Mouse (Mus musculus): ENCODE results near the gene Lmo1. TPM values are rescaled to one million over a fixed set of nuclear protein-coding genes. Genes with fewer than 3 reads are reported as not detected.

Lmo1 gene
- polyA plus RNA-seq (2014; fragmentation: Nextera tagmentation; extraction: Ambion mirVana), result 1.9 and 2.6 TPM in 2 replicates

GRCm38 (mm10) chr7:109174949-109175669 is at the start of gene Lmo1:
Gene Lmo1, minus strand, starts transcription at chr7:109175207.
- 2% methylated on average over 60 of the region's 67 CpGs for WGBS
- Histone ChIP-seq H3K36me3 (ENCODE audit: control insufficient read depth, insufficient read depth, low read length) (no peaks in the 10 kb centered on the region), H3K27me3 (ENCODE audit: control insufficient read depth, insufficient read depth, low read length) (peaks cover 67% of the 10 kb centered on the region), H3K9me3 (ENCODE audit: control insufficient read depth, low read length) (no peaks in the 10 kb centered on the region), H3K27ac (replicated peaks in 1 of 2; ENCODE audit: control insufficient read depth in 1 of 2, insufficient read depth in 1 of 2, low read depth in 2 of 2, low read length in 2 of 2) (no peak within 1 kb of the TSS), H3K4me1 (ENCODE audit: control insufficient read depth in 2 of 2, insufficient read depth in 2 of 2, low read length in 2 of 2) (peaks cover 3 to 4% of the 10 kb centered on the region in 2 experiments), H3K9ac (ENCODE audit: low read length) (peak within 1 kb of the TSS; percentile 70), H3K4me2 (ENCODE audit: low read length) (peak within 1 kb of the TSS; percentile 98), H3K4me3 (ENCODE audit: control insufficient read depth in 1 of 2, insufficient read depth in 1 of 2, low read depth in 1 of 2, low read length in 2 of 2) (peak within 1 kb of the TSS; percentile 58 to 69)
- no peak; the same call in 1 of the 2 replicates for ATAC-seq (ENCODE audit: insufficient number of reproducible peaks, insufficient read depth, low FRiP score, low read depth)

- H3K27me3 ChIP-seq (ENCODE audit: control insufficient read depth, insufficient read depth, low read length), result no peaks in the 10 kb centered on the region
- H3K9me3 ChIP-seq (ENCODE audit: control insufficient read depth, low read length), result no peaks in the 10 kb centered on the region
- H3K4me1 ChIP-seq (ENCODE audit: control insufficient read depth in 2 of 2, insufficient read depth in 2 of 2, low read length in 2 of 2), result no peaks in the 10 kb centered on the region
- 83% methylated on average over 15 of the region's 15 CpGs for WGBS
- H3K27ac ChIP-seq (replicated peaks in 1 of 2; ENCODE audit: control insufficient read depth in 1 of 2, insufficient read depth in 1 of 2, low read depth in 2 of 2, low read length in 2 of 2), result no peak overlapping the region
- H3K9ac ChIP-seq (ENCODE audit: low read length), result no peak overlapping the region
- no peak for ATAC-seq (ENCODE audit: insufficient number of reproducible peaks, insufficient read depth, low FRiP score, low read depth)
- H3K36me3 ChIP-seq (ENCODE audit: control insufficient read depth, insufficient read depth, low read length), result no peaks in the 10 kb centered on the region
- H3K4me2 ChIP-seq (ENCODE audit: low read length), result no peak overlapping the region
- no peak overlapping the region for H3K4me3 ChIP-seq (ENCODE audit: control insufficient read depth in 1 of 2, insufficient read depth in 1 of 2, low read depth in 1 of 2, low read length in 2 of 2)
These were observed 46.7 kb upstream of the Lmo1 start for GRCm38 (mm10) chr7:109221716-109222110.

DNA sequence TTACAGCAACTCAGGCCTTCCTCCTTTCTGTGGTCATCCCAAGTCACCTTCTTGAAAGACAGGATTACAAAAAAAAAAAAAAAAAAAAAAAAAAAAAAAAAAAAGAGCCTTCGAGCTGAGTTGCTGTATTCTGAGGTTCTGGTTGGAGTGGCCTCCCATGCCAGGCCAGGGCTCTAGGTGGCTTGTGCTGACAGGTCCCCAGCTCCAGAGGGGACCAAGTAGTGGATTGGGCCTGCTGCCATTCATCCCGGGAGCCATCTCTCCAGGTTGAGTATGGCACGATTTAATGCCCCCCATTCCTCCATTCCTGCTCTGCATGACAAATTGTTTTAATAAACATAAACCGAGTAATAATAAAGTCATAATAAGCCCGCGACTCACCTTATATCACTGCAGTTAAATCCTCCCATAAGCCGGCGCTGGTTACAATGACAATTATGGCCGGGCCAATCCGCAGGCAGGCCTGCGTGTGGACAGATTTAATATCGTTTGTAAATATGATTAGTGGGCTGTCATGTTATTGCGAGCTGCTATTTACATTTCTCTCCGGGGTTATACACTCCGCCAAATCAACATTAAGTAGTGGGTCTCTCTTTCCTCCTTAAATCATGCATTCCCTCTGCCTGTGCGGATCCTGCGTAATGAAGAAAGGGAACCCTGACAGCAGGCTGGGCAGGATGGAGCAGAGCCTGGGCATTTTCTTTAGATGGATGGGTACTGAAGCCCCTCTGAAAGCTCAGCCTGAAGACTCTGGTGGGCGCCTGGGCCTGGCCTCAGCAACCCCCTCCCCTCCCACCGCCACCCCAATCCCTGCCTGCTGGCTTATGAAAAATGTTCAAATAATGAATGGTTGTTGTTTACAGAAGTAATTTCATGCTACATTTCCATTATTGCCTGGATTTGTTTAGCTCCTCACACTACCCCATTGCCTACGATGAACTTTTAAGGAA is 46.0 kb upstream of the Lmo1 start:
- H3K4me2 ChIP-seq (ENCODE audit: low read length), result no peak overlapping the region
- no peak overlapping the region for H3K27ac ChIP-seq (replicated peaks in 1 of 2; ENCODE audit: control insufficient read depth in 1 of 2, insufficient read depth in 1 of 2, low read depth in 2 of 2, low read length in 2 of 2)

DNA sequence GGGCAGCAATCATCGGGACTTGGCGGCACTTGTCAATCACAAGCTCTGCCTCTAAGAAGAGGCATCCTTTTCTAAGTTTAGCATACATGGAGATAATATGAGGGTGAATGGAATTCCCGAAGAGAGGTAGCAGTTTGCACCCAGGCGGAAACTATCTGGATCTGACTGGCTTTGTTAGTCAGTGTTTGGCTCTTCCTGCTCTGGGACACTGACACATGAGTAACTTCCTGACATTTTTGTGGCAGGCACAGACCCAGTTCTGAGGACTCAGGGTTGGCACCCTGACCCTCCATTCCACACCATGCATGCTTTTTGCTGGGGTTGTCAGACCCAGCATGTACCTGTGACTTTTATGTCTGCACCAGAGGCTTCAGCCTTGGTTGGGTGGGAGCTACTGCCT is 45.0 kb upstream of the Lmo1 start:
- no peaks in the 10 kb centered on the region for H3K4me1 ChIP-seq (ENCODE audit: control insufficient read depth in 2 of 2, insufficient read depth in 2 of 2, low read length in 2 of 2)
- H3K4me2 ChIP-seq (ENCODE audit: low read length), result no peak overlapping the region
- H3K4me3 ChIP-seq (ENCODE audit: control insufficient read depth in 1 of 2, insufficient read depth in 1 of 2, low read depth in 1 of 2, low read length in 2 of 2), result no peak overlapping the region
- H3K27me3 ChIP-seq (ENCODE audit: control insufficient read depth, insufficient read depth, low read length), result no peaks in the 10 kb centered on the region
- no peaks in the 10 kb centered on the region for H3K36me3 ChIP-seq (ENCODE audit: control insufficient read depth, insufficient read depth, low read length)
- 37% methylated on average over 4 of the region's 4 CpGs for WGBS
- no peak overlapping the region for H3K9ac ChIP-seq (ENCODE audit: low read length)
- no peaks in the 10 kb centered on the region for H3K9me3 ChIP-seq (ENCODE audit: control insufficient read depth, low read length)
- no peak overlapping the region for H3K27ac ChIP-seq (replicated peaks in 1 of 2; ENCODE audit: control insufficient read depth in 1 of 2, insufficient read depth in 1 of 2, low read depth in 2 of 2, low read length in 2 of 2)
- ATAC-seq (ENCODE audit: insufficient number of reproducible peaks, insufficient read depth, low FRiP score, low read depth), result no peak

More for the DNA sequence above, 46.0 kb upstream of the Lmo1 start:
- Histone ChIP-seq H3K9ac (ENCODE audit: low read length) (no peak overlapping the region), H3K36me3 (ENCODE audit: control insufficient read depth, insufficient read depth, low read length) (no peaks in the 10 kb centered on the region), H3K4me3 (ENCODE audit: control insufficient read depth in 1 of 2, insufficient read depth in 1 of 2, low read depth in 1 of 2, low read length in 2 of 2) (no peak overlapping the region), H3K9me3 (ENCODE audit: control insufficient read depth, low read length) (no peaks in the 10 kb centered on the region), H3K4me1 (ENCODE audit: control insufficient read depth in 2 of 2, insufficient read depth in 2 of 2, low read length in 2 of 2) (no peaks in the 10 kb centered on the region), H3K27me3 (ENCODE audit: control insufficient read depth, insufficient read depth, low read length) (no peaks in the 10 kb centered on the region)
- no peak for ATAC-seq (ENCODE audit: insufficient number of reproducible peaks, insufficient read depth, low FRiP score, low read depth)
- 89% methylated on average over 20 of the region's 20 CpGs for WGBS

GRCm38 (mm10) chr7:109218977-109219271 is 43.9 kb upstream of the Lmo1 start:
- Histone ChIP-seq H3K9me3 (ENCODE audit: control insufficient read depth, low read length) (no peaks in the 10 kb centered on the region), H3K36me3 (ENCODE audit: control insufficient read depth, insufficient read depth, low read length) (no peaks in the 10 kb centered on the region), H3K27me3 (ENCODE audit: control insufficient read depth, insufficient read depth, low read length) (no peaks in the 10 kb centered on the region), H3K4me2 (ENCODE audit: low read length) (no peak overlapping the region), H3K4me1 (ENCODE audit: control insufficient read depth in 2 of 2, insufficient read depth in 2 of 2, low read length in 2 of 2) (no peaks in the 10 kb centered on the region), H3K4me3 (ENCODE audit: control insufficient read depth in 1 of 2, insufficient read depth in 1 of 2, low read depth in 1 of 2, low read length in 2 of 2) (no peak overlapping the region), H3K9ac (ENCODE audit: low read length) (no peak overlapping the region), H3K27ac (replicated peaks in 1 of 2; ENCODE audit: control insufficient read depth in 1 of 2, insufficient read depth in 1 of 2, low read depth in 2 of 2, low read length in 2 of 2) (no peak overlapping the region)
- ATAC-seq (ENCODE audit: insufficient number of reproducible peaks, insufficient read depth, low FRiP score, low read depth), result no peak
- WGBS, result 64% methylated on average over 5 of the region's 5 CpGs

DNA sequence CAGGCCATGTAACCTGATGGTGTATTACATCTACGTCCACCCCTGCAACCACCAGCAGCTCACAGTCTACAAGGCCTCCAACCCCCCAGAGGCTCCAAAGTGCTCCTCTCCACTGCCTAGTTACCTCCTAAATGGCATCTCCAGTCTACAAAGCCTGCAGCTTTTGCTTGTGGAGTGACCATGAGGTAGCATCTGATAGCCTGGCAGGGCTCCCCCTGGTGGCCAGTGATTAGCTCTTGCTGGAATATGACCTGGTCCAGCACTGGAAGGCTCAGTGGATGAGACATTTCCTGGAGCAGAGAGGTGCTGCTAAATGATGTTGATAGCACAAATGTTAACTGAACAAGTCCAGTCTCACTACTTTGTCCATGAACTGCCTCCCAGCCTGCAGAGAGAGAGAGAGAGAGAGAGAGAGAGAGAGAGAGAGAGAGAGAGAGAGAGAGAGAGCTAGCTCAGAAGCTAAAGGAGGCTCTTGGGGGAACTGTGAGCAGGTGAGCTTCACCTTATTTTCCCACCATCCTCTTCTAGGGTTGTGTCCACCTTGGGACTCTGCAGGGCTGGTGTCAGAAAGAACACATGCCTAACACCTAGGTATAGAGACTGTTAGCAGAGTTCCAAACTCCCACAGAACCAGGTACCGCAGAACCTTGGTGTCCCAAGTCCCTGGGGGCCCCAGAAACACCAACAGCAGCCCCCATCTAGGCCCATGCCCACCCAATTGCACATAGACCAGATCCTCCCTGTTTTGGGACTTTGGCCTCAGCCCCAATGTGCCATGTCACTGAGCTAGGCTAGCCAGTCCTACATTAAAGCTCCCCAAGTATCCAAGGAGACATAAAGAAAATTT is 43.3 kb upstream of the Lmo1 start:
- no peak overlapping the region for H3K4me2 ChIP-seq (ENCODE audit: low read length)
- no peaks in the 10 kb centered on the region for H3K4me1 ChIP-seq (ENCODE audit: control insufficient read depth in 2 of 2, insufficient read depth in 2 of 2, low read length in 2 of 2)
- no peak overlapping the region for H3K27ac ChIP-seq (replicated peaks in 1 of 2; ENCODE audit: control insufficient read depth in 1 of 2, insufficient read depth in 1 of 2, low read depth in 2 of 2, low read length in 2 of 2)
- 75% methylated on average over 2 of the region's 2 CpGs for WGBS
- H3K9ac ChIP-seq (ENCODE audit: low read length), result no peak overlapping the region
- no peaks in the 10 kb centered on the region for H3K27me3 ChIP-seq (ENCODE audit: control insufficient read depth, insufficient read depth, low read length)
- no peak overlapping the region for H3K4me3 ChIP-seq (ENCODE audit: control insufficient read depth in 1 of 2, insufficient read depth in 1 of 2, low read depth in 1 of 2, low read length in 2 of 2)
- ATAC-seq (ENCODE audit: insufficient number of reproducible peaks, insufficient read depth, low FRiP score, low read depth), result 0 out of 2 replicates have a peak, but pooled peaks have one; percentile 6
- H3K9me3 ChIP-seq (ENCODE audit: control insufficient read depth, low read length), result no peaks in the 10 kb centered on the region
- H3K36me3 ChIP-seq (ENCODE audit: control insufficient read depth, insufficient read depth, low read length), result no peaks in the 10 kb centered on the region

DNA sequence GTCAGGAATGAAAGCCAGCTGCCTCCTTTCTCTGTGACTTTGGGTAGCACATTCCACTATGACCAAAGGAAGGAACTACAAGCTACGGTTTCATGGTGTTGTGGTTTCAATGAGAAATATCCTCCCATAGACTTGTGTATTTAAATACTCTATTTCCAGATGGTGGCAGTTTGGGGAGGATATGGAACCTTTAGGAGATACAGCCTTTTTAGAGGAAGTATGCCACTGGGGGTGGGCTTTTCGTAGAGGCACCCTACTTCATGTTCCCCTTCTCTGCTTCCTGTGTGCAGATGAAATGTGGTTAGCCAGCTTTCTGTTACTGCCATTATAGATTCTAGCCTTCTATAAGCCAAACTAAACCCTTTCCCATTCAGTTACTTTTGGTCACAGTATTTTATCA is 34.8 kb upstream of the Lmo1 start:
- H3K27ac ChIP-seq (replicated peaks in 1 of 2; ENCODE audit: control insufficient read depth in 1 of 2, insufficient read depth in 1 of 2, low read depth in 2 of 2, low read length in 2 of 2), result no peak overlapping the region
- H3K9ac ChIP-seq (ENCODE audit: low read length), result no peak overlapping the region
- H3K4me2 ChIP-seq (ENCODE audit: low read length), result no peak overlapping the region
- no peak for ATAC-seq (ENCODE audit: insufficient number of reproducible peaks, insufficient read depth, low FRiP score, low read depth)
- H3K4me3 ChIP-seq (ENCODE audit: control insufficient read depth in 1 of 2, insufficient read depth in 1 of 2, low read depth in 1 of 2, low read length in 2 of 2), result no peak overlapping the region
- H3K36me3 ChIP-seq (ENCODE audit: control insufficient read depth, insufficient read depth, low read length), result no peaks in the 10 kb centered on the region
- H3K27me3 ChIP-seq (ENCODE audit: control insufficient read depth, insufficient read depth, low read length), result no peaks in the 10 kb centered on the region
- no peaks in the 10 kb centered on the region for H3K9me3 ChIP-seq (ENCODE audit: control insufficient read depth, low read length)
- no peaks in the 10 kb centered on the region for H3K4me1 ChIP-seq (ENCODE audit: control insufficient read depth in 2 of 2, insufficient read depth in 2 of 2, low read length in 2 of 2)
- WGBS, result 67% methylated on average over 2 of the region's 2 CpGs

Data from heart, embryonic 14.5 days (tissue).